Mouse (Mus musculus) C2C12 (cell line): ENCODE measurements around the gene Plce1. TPM values are rescaled to one million over a fixed set of nuclear protein-coding genes. Genes with fewer than 3 reads are reported as not detected.
A peak's percentile ranks its signal among the peaks of the same experiment; 100 is the strongest.

ENCODE experiments used
- H3K27me3 ChIP-seq: one replicate; pipeline ENCODE4 v1.6.1; 2011; ENCODE audit not compliant: control insufficient read depth, insufficient read depth, insufficient read length
- H3K36me3 ChIP-seq: one replicate; pipeline ENCODE4 v1.6.1; 2011; ENCODE audit not compliant: control insufficient read depth, insufficient read depth
- H3K4me3 ChIP-seq: one replicate; pipeline ENCODE4 v1.5.1; 2011; ENCODE audit warnings: mild to moderate bottlenecking, control low read depth; ENCODE audit not compliant: poor library complexity, insufficient read depth, severe bottlenecking
- H3K79me2 ChIP-seq: one replicate; pipeline ENCODE4 v1.6.1; 2011; ENCODE audit not compliant: control insufficient read depth, insufficient read depth
- H3K79me3 ChIP-seq: one replicate; pipeline ENCODE4 v1.6.1; 2011; ENCODE audit warnings: low read depth, control low read depth
- H3ac ChIP-seq: one replicate; pipeline ENCODE3; 2011; ENCODE audit warnings: low read depth; ENCODE audit not compliant: control insufficient read depth, insufficient read length
- CEBPB ChIP-seq: IDR thresholded peaks from one replicate; pipeline ENCODE4 v1.6.1; 2011; ENCODE audit warnings: low read depth, mild to moderate bottlenecking, control low read depth, moderate library complexity
- CTCF ChIP-seq: IDR thresholded peaks from one replicate; pipeline ENCODE4 v1.5.1; 2011; ENCODE audit not compliant: control insufficient read depth, insufficient read depth, insufficient read length
- FOSL1 ChIP-seq: IDR thresholded peaks from one replicate; pipeline ENCODE4 v1.8.0; 2011; ENCODE audit warnings: mild to moderate bottlenecking, low read length; ENCODE audit not compliant: poor library complexity, insufficient read depth, severe bottlenecking
- MAX ChIP-seq: IDR thresholded peaks from one replicate; pipeline ENCODE4 v1.6.1; 2011; ENCODE audit warnings: mild to moderate bottlenecking, control low read depth
- MYOD1 ChIP-seq: IDR thresholded peaks from one replicate; pipeline ENCODE4 v1.6.1; 2011; ENCODE audit warnings: low read depth; ENCODE audit not compliant: control insufficient read depth, insufficient read length
- MYOG ChIP-seq: IDR thresholded peaks from one replicate; pipeline ENCODE4 v1.6.1; 2011; ENCODE audit not compliant: control insufficient read depth, insufficient read length; ENCODE audit errors: extremely low read depth
- USF1 ChIP-seq: IDR thresholded peaks from one replicate; pipeline ENCODE4 v1.6.1; 2011; ENCODE audit warnings: low read depth, mild to moderate bottlenecking, control low read depth, moderate library complexity
- polyA plus RNA-seq: library from polyadenylated mRNA; unstranded; fragments of >200 nt; fragmentation: generic; extraction: Trizol; gene quantifications from one replicate; pipeline ENCODE4 v1.2.1, GENCODE M21; 2012; ENCODE audit warnings: missing spikeins

Plce1 gene
- polyA plus RNA-seq, 1 experiment = not detected

GRCm38 (mm10) chr19:38787756-38788155 lies 306.8 kb downstream of the Plce1 start:
- Histone ChIP-seq H3ac (no peak overlapping the region), H3K36me3 (peaks cover 28% of the 10 kb centered on the region), H3K79me3 (no peaks in the 10 kb centered on the region), H3K4me3 (no peak overlapping the region), H3K79me2 (no peaks in the 10 kb centered on the region), H3K27me3 (no peaks in the 10 kb centered on the region)
- no peak for TF ChIP-seq MAX
- TF ChIP-seq FOSL1 = no peak
- TF ChIP-seq USF1 = no peak
- TF ChIP-seq MYOG = no peak

GRCm38 (mm10) chr19:38793563-38794045 lies 312.7 kb downstream of the Plce1 start:
- Histone ChIP-seq H3K27me3 (no peaks in the 10 kb centered on the region), H3K79me3 (no peaks in the 10 kb centered on the region), H3K79me2 (no peaks in the 10 kb centered on the region), H3ac (no peak overlapping the region), H3K36me3 (peaks cover 82% of the 10 kb centered on the region), H3K4me3 (no peak overlapping the region)
- TF ChIP-seq USF1 (no peak), MYOG (no peak), MYOD1 (no peak), CEBPB (no peak), MAX (no peak), FOSL1 (no peak), CTCF (no peak)

GRCm38 (mm10) chr19:38796546-38796945 lies 315.6 kb downstream of the Plce1 start:
- H3K36me3 ChIP-seq = peaks cover 86% of the 10 kb centered on the region

GRCm38 (mm10) chr19:38798291-38798690 lies 317.4 kb downstream of the Plce1 start:
- Histone ChIP-seq H3K4me3 (no peak overlapping the region), H3K79me2 (no peaks in the 10 kb centered on the region), H3K36me3 (peaks cover 91% of the 10 kb centered on the region), H3ac (no peak overlapping the region), H3K79me3 (no peaks in the 10 kb centered on the region), H3K27me3 (no peaks in the 10 kb centered on the region)
- no peak for TF ChIP-seq FOSL1
- no peak for TF ChIP-seq CEBPB
- no peak for TF ChIP-seq CTCF
- TF ChIP-seq MYOG = no peak

More at GRCm38 (mm10) chr19:38796546-38796945, 315.6 kb downstream of the Plce1 start:
- Histone ChIP-seq H3K4me3 (no peak overlapping the region), H3K79me3 (no peaks in the 10 kb centered on the region), H3K79me2 (no peaks in the 10 kb centered on the region), H3K27me3 (no peaks in the 10 kb centered on the region), H3ac (no peak overlapping the region)
- TF ChIP-seq MAX (no peak), MYOD1 (no peak), CTCF (no peak), MYOG (no peak), FOSL1 (no peak), CEBPB (no peak), USF1 (no peak)

- Histone ChIP-seq H3K4me3 (no peak overlapping the region), H3K79me3 (no peaks in the 10 kb centered on the region), H3K79me2 (no peaks in the 10 kb centered on the region), H3K36me3 (peaks cover 91% of the 10 kb centered on the region), H3K27me3 (no peaks in the 10 kb centered on the region), H3ac (no peak overlapping the region)
- TF ChIP-seq CEBPB (no peak), CTCF (no peak), USF1 (no peak)
Measured at GRCm38 (mm10) chr19:38798801-38799200, 317.9 kb downstream of the Plce1 start.

GRCm38 (mm10) chr19:38818191-38818590 lies 337.3 kb downstream of the Plce1 start:
- TF ChIP-seq MYOG (no peak), CTCF (no peak), CEBPB (no peak), MYOD1 (no peak), FOSL1 (no peak), MAX (no peak), USF1 (no peak)
- peaks cover 34% of the 10 kb centered on the region for H3K79me2 ChIP-seq
- peaks cover 19% of the 10 kb centered on the region for H3K36me3 ChIP-seq
- peak overlapping the region; percentile 4 for H3ac ChIP-seq
- H3K4me3 ChIP-seq = peak overlapping the region; percentile 89
- H3K27me3 ChIP-seq = no peaks in the 10 kb centered on the region
- H3K79me3 ChIP-seq = peaks cover 21% of the 10 kb centered on the region
